Mouse (Mus musculus): Measurements from ENCODE around the gene Lrrc47. TPM values are rescaled to one million over a fixed set of nuclear protein-coding genes. Genes with fewer than 3 reads are reported as not detected.

Lrrc47 gene
- total RNA-seq, 2 experiments from 2014 or later: 54.8 to 55.4 TPM

Other genes starting within 250 kb of the Lrrc47 start
- gene A430005L14Rik, start 54.5 kb upstream of the Lrrc47 start, total RNA-seq (2021): 10 to 100 TPM; 15.4 to 16.9 TPM
- 1 to 10 TPM; 2.8 to 3.2 TPM for gene Dffb, start 36.6 kb upstream of the Lrrc47 start, total RNA-seq (2021)
- gene Cep104, start 36.5 kb upstream of the Lrrc47 start, total RNA-seq (2021): 10 to 100 TPM; 22.7 to 25.0 TPM
- gene Smim1, start 14.5 kb downstream of the Lrrc47 start, total RNA-seq (2021): 10 to 100 TPM; 48.5 to 54.2 TPM
- gene Ccdc27, start 30.9 kb downstream of the Lrrc47 start, total RNA-seq (2021): not detected
- gene Trp73, start 128.5 kb downstream of the Lrrc47 start, total RNA-seq (2021): not detected
- gene Wrap73, start 130.6 kb downstream of the Lrrc47 start, total RNA-seq (2021): 10 to 100 TPM; 14.2 to 21.1 TPM
- gene Tprgl, start 148.9 kb downstream of the Lrrc47 start, total RNA-seq (2021): 100 to 1,000 TPM; 155 to 172 TPM
- 1 to 10 TPM; 2.5 to 4.3 TPM for gene Megf6, start 159.0 kb downstream of the Lrrc47 start, total RNA-seq (2021)

Measured in adrenal gland, adult 18-20 months (tissue).